Mouse (Mus musculus): ENCODE data around the gene Desi2.

- TF ChIP-seq CTCF (IDR thresholded peaks at IDR 0.05) (no peak), EP300 (IDR thresholded peaks at IDR 0.05) (no peak)
Measured at GRCm38 (mm10) chr1:178185591-178185990, 1.6 kb upstream of the Desi2 start.
